Mouse (Mus musculus) lung, postnatal 0 days (tissue): ENCODE measurements at regions not wholly inside any gene's neighbourhood (a gene's known extent, or its start where the extent isn't known, plus 50 kb on each side); places are given as distances from the start of the nearest gene placed in this dataset.

Experiments used
- CTCF ChIP-seq: IDR thresholded peaks from 2 replicates; pipeline ENCODE4 v1.5.1; 2016; ENCODE audit warnings: antibody characterized with exemption, mild to moderate bottlenecking
- EP300 ChIP-seq: IDR thresholded peaks from 2 replicates; pipeline ENCODE4 v1.6.1; 2016; ENCODE audit warnings: antibody characterized with exemption, mild to moderate bottlenecking, control low read depth

- TF ChIP-seq CTCF (no peak), EP300 (no peak)
Observed at GRCm38 (mm10) chr16:95845323-95845860, 143.5 kb downstream of the Ets2 start.
